In genomic region chr10:83624841-83625240, GRCm38 (mm10) we compare ENCODE assay signal across 16 mouse cellular contexts. TPM values are rescaled to one million over a fixed set of nuclear protein-coding genes. Genes with fewer than 3 reads are reported as not detected.
DNase-seq lines count a peak whose midpoint lies in the region; ATAC-seq and TF ChIP-seq lines count a peak whose summit lies in the region.
"Had no signal": no experiment of that assay in that cellular context is flagged by ENCODE, and none has a peak within 500 bp of the region (broad histone marks: within the 10 kb centered on the region; RNA-seq: fewer than 3 reads in every experiment).

No protein-coding gene starts in this region.

- no peak overlapping the region for H3K4me2 ChIP-seq in stomach, postnatal 0 days (replicated peaks; ENCODE audit: low read depth)
- H3K4me2 ChIP-seq in hindbrain, embryonic 16.5 days (ENCODE audit: low read length): no peak overlapping the region
- H3K4me2 ChIP-seq: heart, embryonic 12.5 days had no signal

- DNase-seq in heart, adult 18-20 months: peak; percentile 53 to 57
- no peak for DNase-seq in heart, adult 8-10 months (ENCODE audit: low spot score)
- peak; percentile 60 for DNase-seq in urinary bladder, postnatal 14 days (ENCODE audit: low spot score)
- no peak for DNase-seq in urinary bladder, adult 2 months (ENCODE audit: low spot score)
- peak; percentile 89 for DNase-seq in cerebellum, adult 9-10 months
- peak; percentile 75 for DNase-seq in stomach, postnatal 0 days (ENCODE audit: low spot score)
- DNase-seq in spleen, postnatal 4 days (ENCODE audit: low spot score in 2 of 2): no peak
- DNase-seq: kidney, adult 11 months; kidney, postnatal 36 days; liver, postnatal 0 days had no signal

- no peak for TF ChIP-seq EP300 in stomach, postnatal 0 days (optimal IDR thresholded peaks at IDR 0.05)

- no peaks in the 10 kb centered on the region for H3K4me1 ChIP-seq in stomach, postnatal 0 days (replicated peaks; ENCODE audit: control insufficient read depth, insufficient read depth)
- no peaks in the 10 kb centered on the region for H3K4me1 ChIP-seq in hindbrain, embryonic 16.5 days (ENCODE audit: control insufficient read depth, insufficient read depth, low read depth, low read length)

- 0 out of 2 replicates have a peak overlapping the region, but pooled peaks have one; percentile 30 for H3K27ac ChIP-seq in stomach, postnatal 0 days (replicated peaks)
- H3K27ac ChIP-seq in hindbrain, embryonic 16.5 days (ENCODE audit: low read depth, low read length): no peak overlapping the region
- H3K27ac ChIP-seq: embryonic facial prominence, embryonic 10.5 days; midbrain, embryonic 10.5 days had no signal

- H3K4me3 ChIP-seq in stomach, postnatal 0 days (ENCODE audit: low read depth, low read length): no peak overlapping the region
- H3K4me3 ChIP-seq in hindbrain, embryonic 16.5 days (ENCODE audit: low read length): no peak overlapping the region
- H3K4me3 ChIP-seq: embryonic facial prominence, embryonic 10.5 days; heart, embryonic 12.5 days; midbrain, embryonic 10.5 days; myocyte had no signal

- H3K9ac ChIP-seq in stomach, postnatal 0 days (ENCODE audit: low read length): no peak overlapping the region
- H3K9ac ChIP-seq in hindbrain, embryonic 16.5 days (ENCODE audit: low read depth, low read length): no peak overlapping the region
- H3K9ac ChIP-seq: heart, embryonic 12.5 days; liver, postnatal 0 days had no signal

- no peak for TF ChIP-seq CTCF in stomach, postnatal 0 days (IDR thresholded peaks at IDR 0.05; ENCODE audit: low read depth)

- 72% methylated on average over 12 of the region's 12 CpGs for WGBS in stomach, postnatal 0 days
- WGBS in hindbrain, embryonic 16.5 days: 87% methylated on average over 12 of the region's 12 CpGs

- peak; percentile 74 for ATAC-seq in stomach, postnatal 0 days (ENCODE audit: low FRiP score, low TSS enrichment)
- ATAC-seq in hindbrain, embryonic 16.5 days: no peak
- ATAC-seq: liver, postnatal 0 days had no signal

- H3K36me3 ChIP-seq in stomach, postnatal 0 days (ENCODE audit: control insufficient read depth, insufficient read depth, low read length): peaks cover 11% of the 10 kb centered on the region; the same call in 1 of the 2 replicates
- peaks cover 6% of the 10 kb centered on the region; the same call in 1 of the 2 replicates for H3K36me3 ChIP-seq in hindbrain, embryonic 16.5 days (ENCODE audit: control insufficient read depth, insufficient read depth, low read length)
- H3K36me3 ChIP-seq: G1E had no signal

- no peaks in the 10 kb centered on the region for H3K9me3 ChIP-seq in stomach, postnatal 0 days (ENCODE audit: control insufficient read depth, low read length)
- no peaks in the 10 kb centered on the region for H3K9me3 ChIP-seq in hindbrain, embryonic 16.5 days (ENCODE audit: control insufficient read depth, low read length)
- H3K9me3 ChIP-seq: embryonic facial prominence, embryonic 10.5 days; G1E; heart, embryonic 12.5 days; midbrain, embryonic 10.5 days had no signal

- no peaks in the 10 kb centered on the region for H3K27me3 ChIP-seq in stomach, postnatal 0 days (ENCODE audit: control insufficient read depth, insufficient read depth, low read length)
- no peaks in the 10 kb centered on the region for H3K27me3 ChIP-seq in hindbrain, embryonic 16.5 days (replicated peaks; ENCODE audit: control insufficient read depth, insufficient read depth, low read length)
- H3K27me3 ChIP-seq: heart, embryonic 12.5 days had no signal

RNA-seq across cellular contexts. Expression of gene Appl2, which starts 23.7 kb away (rescaled TPM):
- total RNA-seq in heart, adult 18-20 months (2021): 10 to 100 TPM; 34.2 to 40.0 TPM
- 10 to 100 TPM; 33.4 to 42.5 (median 39.3) TPM for total RNA-seq in heart, adult 8-10 months (2022)
- 33.1 and 49.3 TPM in 2 replicates for polyA plus RNA-seq in urinary bladder, adult 2 months (2012; rRNA removed)
- 34.3 and 35.8 TPM in 2 replicates for polyA plus RNA-seq in stomach, postnatal 0 days (2015; fragmentation: Nextera tagmentation; extraction: Ambion mirVana)
- 54.6 and 59.0 TPM in 2 replicates for polyA plus RNA-seq in hindbrain, embryonic 16.5 days (2015; fragmentation: Nextera tagmentation; extraction: Ambion mirVana)

Comparison
In these comparisons a context has a peak if more than half of its experiments do, and no peak if none do; other contexts are left out.
1. DNase-seq: peak in heart, adult 18-20 months (2 of 2), urinary bladder, postnatal 14 days (single experiment), cerebellum, adult 9-10 months (single experiment) and stomach, postnatal 0 days (single experiment); none in heart, adult 8-10 months (single experiment), urinary bladder, adult 2 months (single experiment) and spleen, postnatal 4 days (0 of 2).